Mouse (Mus musculus) neural tube, embryonic 15.5 days (tissue): ENCODE measurements at regions not wholly inside any gene's neighbourhood (a gene's known extent, or its start where the extent isn't known, plus 50 kb on each side); places are given as distances from the start of the nearest gene placed in this dataset.

Experiments
- ATAC-seq: fragments of 200-750 bp; cut with Nextera tagmentation; 2 replicates; pipeline ENCODE4 v1.8.0; 2017; ENCODE audit warnings: mild to moderate bottlenecking, moderate TSS enrichment, moderate library complexity; ENCODE audit not compliant: low FRiP score
- H3K27ac ChIP-seq: fragments of 300-500 bp; sonication (generic); replicated peaks from 2 replicates; pipeline ENCODE4 v1.5.1; 2015; ENCODE audit warnings: mild to moderate bottlenecking, inconsistent platforms
- H3K27me3 ChIP-seq: fragments of 300-500 bp; sonication (generic); replicated peaks from 2 replicates; pipeline ENCODE4 v1.6.1; 2015; ENCODE audit warnings: inconsistent platforms
- H3K36me3 ChIP-seq: fragments of 300-500 bp; sonication (generic); 2 replicates; pipeline ENCODE4 v1.6.1; 2015; ENCODE audit warnings: inconsistent platforms
- H3K4me1 ChIP-seq: fragments of 300-500 bp; sonication (generic); 2 replicates; pipeline ENCODE4 v1.6.1; 2015; ENCODE audit warnings: inconsistent platforms
- H3K4me2 ChIP-seq: fragments of 300-500 bp; sonication (generic); 2 replicates; pipeline ENCODE4 v1.6.1; 2015; ENCODE audit warnings: inconsistent platforms, mild to moderate bottlenecking, moderate library complexity
- H3K4me3 ChIP-seq: fragments of 300-500 bp; sonication (generic); replicated peaks from 2 replicates; pipeline ENCODE4 v1.5.1; 2015; ENCODE audit warnings: mild to moderate bottlenecking, inconsistent platforms
- H3K9ac ChIP-seq: fragments of 300-500 bp; sonication (generic); replicated peaks from 2 replicates; pipeline ENCODE4 v1.6.1; 2015; ENCODE audit warnings: mild to moderate bottlenecking, inconsistent platforms
- H3K9me3 ChIP-seq: fragments of 300-500 bp; sonication (generic); replicated peaks from 2 replicates; pipeline ENCODE4 v1.6.1; 2016; ENCODE audit warnings: inconsistent platforms
- WGBS: fragments of 180-500 bp; shearing (Covaris S2); methylation state at CpG from one replicate; pipeline ENCODE4 v1.1.7; 2015; ENCODE audit warnings: mixed read lengths; 5-methylcytosine and 5-hydroxymethylcytosine counted together

DNA sequence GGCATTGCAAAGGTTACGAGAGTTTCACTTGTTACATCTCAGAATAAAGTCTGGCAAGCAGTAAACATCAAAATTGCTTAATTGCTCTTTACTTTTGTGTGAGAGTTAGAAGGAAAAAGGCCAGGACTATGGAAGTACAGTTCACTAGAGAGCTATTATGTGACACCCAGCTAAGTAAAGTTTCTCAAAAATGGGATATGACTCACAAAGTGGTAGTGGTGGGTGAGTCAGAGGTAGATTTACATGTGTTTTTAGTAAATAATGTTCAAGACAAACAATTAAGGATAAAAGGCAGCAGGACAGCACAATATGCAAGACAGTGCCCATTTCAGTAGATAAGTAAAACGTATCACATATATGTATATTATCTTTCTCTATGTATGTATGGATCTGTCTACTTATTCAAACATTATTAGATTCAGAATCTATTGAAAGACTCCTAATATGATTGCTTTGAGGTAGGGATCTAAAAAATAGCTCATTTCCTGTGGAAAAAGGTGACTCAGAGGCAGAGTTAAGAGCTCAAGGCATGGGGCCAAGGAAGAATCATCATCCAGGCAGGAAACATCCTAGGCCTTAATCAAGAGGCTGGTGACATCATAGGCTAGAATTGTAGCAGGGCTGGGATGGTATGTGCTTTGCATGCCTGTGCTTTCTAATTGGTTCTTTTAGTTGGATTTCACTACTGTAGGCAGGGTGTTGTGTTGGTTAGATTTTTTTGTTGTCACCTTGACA lies 211.2 kb downstream of the C1d start:
- Histone ChIP-seq H3K4me3 (no peak overlapping the region), H3K27ac (no peak overlapping the region), H3K36me3 (no peaks in the 10 kb centered on the region), H3K4me1 (no peaks in the 10 kb centered on the region), H3K9ac (no peak overlapping the region), H3K4me2 (no peak overlapping the region), H3K27me3 (no peaks in the 10 kb centered on the region), H3K9me3 (no peaks in the 10 kb centered on the region)
- no peak for ATAC-seq
- WGBS: 93% methylated on average over 2 of the region's 2 CpGs

DNA sequence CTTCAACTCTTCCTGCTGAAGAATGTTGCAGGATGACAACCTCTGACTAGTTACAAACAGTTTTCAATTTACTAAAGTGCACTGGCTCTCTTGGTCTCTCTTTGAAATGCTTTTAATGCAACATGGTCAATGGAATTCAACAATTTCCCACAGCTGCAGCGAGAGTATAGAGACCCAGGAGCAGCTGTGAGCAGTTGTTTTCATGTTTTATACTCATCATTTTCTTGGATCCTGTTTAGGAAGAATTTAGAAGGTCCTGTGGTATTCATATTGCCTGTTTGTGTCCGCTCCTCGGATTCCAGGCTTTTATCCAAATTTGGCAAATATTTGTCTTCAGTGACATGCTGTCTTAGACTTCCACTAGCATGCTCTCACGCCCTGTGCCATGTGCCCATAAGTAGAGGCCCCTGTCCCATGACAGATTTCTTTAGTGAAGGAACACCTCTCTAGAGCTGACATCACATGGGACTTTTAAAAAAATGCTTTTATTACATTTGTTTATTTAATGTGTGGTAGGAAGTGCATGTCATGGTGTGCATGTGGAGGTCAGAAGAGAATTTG lies 224.1 kb downstream of the C1d start:
- H3K27ac ChIP-seq: no peak overlapping the region
- H3K27me3 ChIP-seq: no peaks in the 10 kb centered on the region
- no peaks in the 10 kb centered on the region for H3K4me1 ChIP-seq
- ATAC-seq: no peak
- no peaks in the 10 kb centered on the region for H3K9me3 ChIP-seq
- no peak overlapping the region for H3K9ac ChIP-seq
- no peaks in the 10 kb centered on the region for H3K36me3 ChIP-seq
- 85% methylated on average over 4 of the region's 4 CpGs for WGBS
- H3K4me2 ChIP-seq: no peak overlapping the region
- no peak overlapping the region for H3K4me3 ChIP-seq

DNA sequence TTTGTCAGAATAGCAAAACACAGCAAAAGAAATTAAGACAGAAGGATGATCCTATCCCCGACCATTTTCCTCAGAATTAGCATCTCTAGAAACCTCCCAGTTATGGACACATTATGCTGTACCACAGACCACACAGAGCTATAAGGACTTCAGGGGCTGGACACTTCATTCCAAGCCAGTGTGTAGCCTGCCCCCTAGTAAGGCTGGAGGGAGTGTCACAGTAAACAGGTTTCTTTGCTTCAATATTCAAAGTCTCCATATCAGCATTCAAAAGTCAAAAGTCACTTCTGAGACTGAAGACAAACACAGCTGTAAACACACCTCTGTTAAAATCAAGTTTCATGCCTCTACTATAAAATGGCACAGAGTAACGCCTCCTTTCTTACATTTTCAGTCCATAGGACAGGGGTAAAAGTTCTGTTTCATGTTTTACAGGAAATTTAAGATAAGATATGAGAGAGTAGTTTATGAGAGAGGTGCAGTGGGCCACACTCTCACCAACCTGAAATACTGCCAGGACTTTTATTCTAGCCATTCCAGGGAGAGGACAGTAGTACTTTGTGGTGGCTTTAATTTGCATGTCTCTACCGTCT lies 226.6 kb downstream of the C1d start:
- Histone ChIP-seq H3K9me3 (no peaks in the 10 kb centered on the region), H3K36me3 (no peaks in the 10 kb centered on the region), H3K27ac (no peak overlapping the region), H3K4me1 (no peaks in the 10 kb centered on the region), H3K9ac (no peak overlapping the region), H3K4me2 (no peak overlapping the region), H3K27me3 (no peaks in the 10 kb centered on the region), H3K4me3 (no peak overlapping the region)
- ATAC-seq: no peak
- 76% methylated on average over 3 of the region's 3 CpGs for WGBS

DNA sequence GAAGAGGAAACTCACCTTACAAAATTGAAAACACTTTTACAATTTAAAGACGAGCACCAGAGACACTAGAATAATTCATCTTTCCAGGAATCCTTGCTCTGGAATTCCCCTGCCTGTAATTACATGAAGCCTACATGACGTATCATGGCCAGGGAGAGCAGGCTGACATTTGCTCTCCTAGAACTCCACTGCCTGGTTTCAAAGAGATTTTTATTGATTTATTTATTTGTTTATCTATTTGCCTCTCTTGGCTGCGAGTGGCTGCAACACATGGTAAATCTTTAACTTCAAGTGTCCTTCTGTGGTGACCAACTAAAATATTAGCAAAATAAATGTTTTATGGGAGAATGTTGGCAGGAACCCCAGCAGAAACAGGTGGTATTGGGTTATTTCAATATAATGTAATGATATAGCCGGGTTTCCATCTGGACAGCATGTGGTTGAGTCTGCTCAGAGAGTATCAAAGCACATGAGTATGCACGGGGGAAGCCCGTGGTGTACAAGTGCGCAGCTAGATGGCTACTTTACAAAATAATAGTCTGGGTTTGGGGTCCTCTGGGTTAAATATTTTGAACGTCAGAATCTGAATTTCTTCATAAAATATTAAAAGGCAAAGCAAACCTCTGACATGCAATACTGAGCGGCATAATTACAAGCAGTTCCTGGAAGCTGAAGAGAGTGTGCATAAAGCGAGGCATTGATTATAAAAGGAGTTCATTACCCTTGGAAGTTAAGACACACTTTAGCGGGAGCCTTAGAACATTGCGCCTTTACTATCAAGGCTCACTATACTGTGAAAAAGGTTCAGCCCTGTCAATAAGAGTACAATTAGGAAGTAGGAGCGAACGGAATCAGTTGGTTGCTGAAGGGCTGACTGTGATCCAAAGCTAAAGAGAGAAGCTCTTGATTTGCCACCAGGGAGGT lies 244.0 kb downstream of the C1d start:
- peak; percentile 81; the same call in 1 of the 2 replicates for ATAC-seq

DNA sequence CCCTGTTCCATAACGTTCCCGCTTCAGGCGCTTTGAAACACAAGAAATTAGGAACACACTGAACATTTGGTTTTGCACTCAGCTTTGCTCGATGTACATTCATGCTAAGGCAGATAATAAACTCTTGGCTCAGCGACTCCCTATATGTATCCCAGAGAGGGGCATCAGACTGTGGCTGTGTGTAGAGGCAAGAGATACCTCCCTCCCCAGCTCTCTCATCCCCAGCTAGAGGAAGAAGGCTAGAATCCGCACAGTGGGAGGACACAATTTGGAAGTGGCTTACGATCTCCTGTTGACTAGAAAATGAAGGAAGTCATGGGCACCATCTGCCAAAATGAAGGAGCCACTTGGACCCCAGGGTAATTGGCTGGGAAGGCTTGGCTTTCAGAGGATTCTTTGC lies 244.7 kb downstream of the C1d start:
- Histone ChIP-seq H3K4me1 (no peaks in the 10 kb centered on the region), H3K9ac (no peak overlapping the region), H3K9me3 (no peaks in the 10 kb centered on the region), H3K27ac (no peak overlapping the region; the same call in 1 of the 2 replicates), H3K27me3 (no peaks in the 10 kb centered on the region), H3K36me3 (no peaks in the 10 kb centered on the region), H3K4me3 (no peak overlapping the region), H3K4me2 (no peak overlapping the region)
- WGBS: 68% methylated on average over 7 of the region's 7 CpGs
- peak; percentile 55; the same call in 1 of the 2 replicates for ATAC-seq

More for the DNA sequence above, 244.0 kb downstream of the C1d start:
- no peaks in the 10 kb centered on the region for H3K9me3 ChIP-seq
- no peaks in the 10 kb centered on the region for H3K36me3 ChIP-seq
- H3K27me3 ChIP-seq: no peaks in the 10 kb centered on the region
- no peak overlapping the region; the same call in 1 of the 2 replicates for H3K27ac ChIP-seq
- 55% methylated on average over 14 of the region's 14 CpGs for WGBS
- no peaks in the 10 kb centered on the region for H3K4me1 ChIP-seq
- H3K4me2 ChIP-seq: no peak overlapping the region
- no peak overlapping the region for H3K4me3 ChIP-seq
- no peak overlapping the region for H3K9ac ChIP-seq

DNA sequence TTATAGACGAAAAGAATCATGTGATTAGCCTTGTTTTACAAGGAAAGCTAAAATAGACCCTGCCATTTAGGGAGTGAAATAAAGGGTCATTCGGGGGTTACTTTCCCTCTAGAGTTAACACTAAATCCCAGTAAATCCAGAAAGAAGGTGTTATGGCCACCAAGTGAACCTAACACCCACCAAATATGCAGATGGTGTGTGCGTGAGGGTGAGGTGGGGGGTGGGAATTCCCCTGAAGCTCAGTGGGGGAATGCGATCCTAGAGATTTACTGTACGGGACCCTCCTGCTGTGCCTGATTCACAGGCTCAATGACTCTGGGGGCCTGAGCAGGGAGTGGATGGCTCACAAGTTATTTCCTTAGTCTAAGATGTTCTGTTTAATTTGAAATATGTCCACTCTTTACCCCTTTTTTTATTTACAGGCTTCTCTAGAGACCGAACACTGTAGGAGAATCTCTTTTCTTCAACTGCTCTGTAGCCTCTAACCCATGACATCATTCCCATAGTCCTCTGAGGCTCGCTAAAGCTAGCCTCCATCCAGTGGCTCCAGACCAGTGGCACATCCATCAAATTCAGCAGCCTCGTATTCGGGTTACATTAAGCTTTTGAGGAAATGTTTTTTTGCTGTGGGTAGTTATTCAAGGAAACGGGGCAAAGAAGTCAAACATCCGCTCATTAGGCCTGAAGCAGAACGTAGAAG lies 265.0 kb downstream of the C1d start:
- 60% methylated on average over 12 of the region's 12 CpGs for WGBS
- H3K4me1 ChIP-seq: no peaks in the 10 kb centered on the region
- no peak for ATAC-seq
- no peaks in the 10 kb centered on the region for H3K27me3 ChIP-seq
- H3K36me3 ChIP-seq: no peaks in the 10 kb centered on the region
- no peak overlapping the region for H3K4me3 ChIP-seq
- no peak overlapping the region for H3K4me2 ChIP-seq
- H3K27ac ChIP-seq: no peak overlapping the region
- H3K9ac ChIP-seq: no peak overlapping the region
- no peaks in the 10 kb centered on the region for H3K9me3 ChIP-seq

DNA sequence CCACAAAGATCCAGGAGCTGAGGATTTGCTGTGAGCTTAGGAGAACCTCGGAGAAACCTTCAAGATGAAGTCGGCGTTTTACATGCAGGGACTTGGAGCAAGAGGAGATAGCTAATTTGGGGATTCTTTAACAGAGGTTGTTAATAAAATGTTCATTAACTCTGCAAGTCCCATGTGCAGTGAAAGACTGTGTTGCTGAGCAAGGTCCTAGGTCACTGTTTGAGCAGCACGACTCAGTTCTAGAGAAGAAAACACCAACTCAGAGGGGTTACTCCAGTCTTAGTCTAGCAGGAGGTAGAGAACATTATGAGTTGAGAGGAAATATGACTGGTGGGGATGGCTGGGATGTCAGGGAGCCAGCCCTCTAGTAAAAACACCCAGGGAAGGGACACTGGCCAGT lies 265.9 kb downstream of the C1d start:
- Histone ChIP-seq H3K27me3 (no peaks in the 10 kb centered on the region), H3K4me3 (no peak overlapping the region), H3K9ac (no peak overlapping the region), H3K36me3 (no peaks in the 10 kb centered on the region), H3K4me2 (no peak overlapping the region), H3K27ac (no peak overlapping the region), H3K9me3 (no peaks in the 10 kb centered on the region), H3K4me1 (no peaks in the 10 kb centered on the region)
- ATAC-seq: no peak
- 86% methylated on average over 4 of the region's 4 CpGs for whole genome bisulfite sequencing

DNA sequence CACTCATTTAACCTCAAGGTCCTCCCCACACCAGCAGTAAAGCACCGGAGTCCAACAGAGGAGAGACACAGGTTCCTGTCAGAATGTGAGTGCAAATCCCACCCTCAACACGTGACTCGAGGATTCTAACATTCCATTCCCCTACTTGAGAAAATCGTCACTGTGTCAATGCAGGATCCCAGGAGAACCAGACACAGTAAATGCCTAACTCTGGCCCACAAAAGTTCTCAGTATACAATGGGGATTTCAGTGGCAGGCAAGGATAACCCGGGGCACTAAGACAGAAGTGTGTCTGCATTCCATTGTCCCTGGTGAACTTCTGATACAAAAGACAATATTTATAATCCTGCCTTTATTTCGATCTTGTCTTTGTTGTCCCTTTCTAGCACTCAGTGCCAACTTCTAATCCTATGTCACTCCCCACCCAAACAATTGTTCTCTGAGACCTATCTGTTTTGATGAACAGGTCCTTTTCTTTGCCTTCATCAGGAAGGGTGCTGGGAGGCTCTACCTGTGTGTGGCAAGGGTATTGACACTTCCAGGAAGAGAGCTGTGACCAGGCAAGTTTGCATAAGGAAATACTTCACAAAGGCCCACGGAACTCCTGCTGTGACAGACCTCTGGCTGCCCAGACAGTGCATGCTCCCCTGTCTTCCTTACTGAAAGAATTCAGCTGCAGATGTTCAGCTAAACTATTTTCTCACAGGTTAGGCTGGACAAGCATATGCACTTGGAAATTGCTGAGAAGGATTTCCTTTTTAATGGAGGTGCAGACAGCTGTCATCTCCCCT lies 267.8 kb downstream of the C1d start:
- 30% methylated on average over 7 of the region's 7 CpGs for WGBS
- no peaks in the 10 kb centered on the region for H3K27me3 ChIP-seq

DNA sequence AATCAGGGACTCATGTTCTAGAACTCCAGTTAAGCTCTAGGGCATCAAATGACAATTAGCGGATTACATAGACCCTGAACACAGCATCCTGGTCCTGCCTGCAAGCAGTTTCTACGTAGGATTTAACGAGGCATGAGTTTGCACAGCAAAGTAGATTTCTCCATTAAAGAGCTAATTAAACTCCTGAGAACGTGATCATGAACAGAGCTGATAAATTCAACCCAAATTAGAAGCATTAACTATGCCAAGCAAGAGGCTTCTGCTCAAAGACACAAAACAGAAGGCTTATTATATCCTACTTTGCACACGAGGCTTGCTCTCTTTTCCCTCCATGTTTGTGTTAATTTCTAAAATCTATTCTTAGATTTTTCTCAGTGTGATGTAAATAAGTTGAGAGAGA lies 269.1 kb downstream of the C1d start:
- Histone ChIP-seq H3K27me3 (no peaks in the 10 kb centered on the region), H3K4me1 (no peaks in the 10 kb centered on the region), H3K27ac (no peak overlapping the region), H3K9ac (no peak overlapping the region), H3K4me2 (no peak overlapping the region), H3K9me3 (no peaks in the 10 kb centered on the region), H3K4me3 (no peak overlapping the region), H3K36me3 (no peaks in the 10 kb centered on the region)
- WGBS: 35% methylated on average over 5 of the region's 5 CpGs
- ATAC-seq: no peak

More for the DNA sequence above, 267.8 kb downstream of the C1d start:
- Histone ChIP-seq H3K4me1 (no peaks in the 10 kb centered on the region), H3K9ac (no peak overlapping the region), H3K4me3 (no peak overlapping the region), H3K36me3 (no peaks in the 10 kb centered on the region), H3K27ac (no peak overlapping the region), H3K4me2 (no peak overlapping the region), H3K9me3 (no peaks in the 10 kb centered on the region)
- ATAC-seq: no peak

DNA sequence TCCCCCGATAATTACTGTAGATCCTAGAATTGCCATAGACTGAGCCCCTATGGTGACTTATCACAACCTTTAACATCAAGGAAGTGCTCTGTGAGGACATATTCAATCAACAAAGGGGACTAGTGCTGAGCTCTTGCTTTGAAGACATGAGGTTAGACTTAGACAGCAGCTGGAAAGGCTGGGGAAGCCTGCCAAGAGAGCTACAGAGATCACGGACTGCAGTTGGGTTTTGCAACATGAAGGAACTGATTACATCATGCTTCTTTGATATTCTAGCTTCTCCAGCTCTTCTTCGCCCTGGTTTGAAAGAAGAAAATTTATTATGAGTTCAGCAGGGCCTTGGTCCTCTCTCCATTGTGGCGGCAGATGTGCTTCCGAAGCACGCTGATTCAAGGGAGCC lies 271.2 kb downstream of the C1d start:
- Histone ChIP-seq H3K27me3 (no peaks in the 10 kb centered on the region), H3K4me1 (no peaks in the 10 kb centered on the region), H3K36me3 (no peaks in the 10 kb centered on the region), H3K4me3 (no peak overlapping the region), H3K9me3 (no peaks in the 10 kb centered on the region), H3K4me2 (no peak overlapping the region), H3K9ac (no peak overlapping the region), H3K27ac (no peak overlapping the region)
- 85% methylated on average over 6 of the region's 6 CpGs for WGBS
- no peak for ATAC-seq
